In genomic region chr10:116760561-116760960, GRCm38 (mm10) we compare ENCODE assay signal across 15 mouse cellular contexts.
DNase-seq lines count a peak whose midpoint lies in the region; ATAC-seq lines count a peak whose summit lies in the region.
"Had no signal": no experiment of that assay in that cellular context is flagged by ENCODE, and none has a peak within 500 bp of the region (broad histone marks: within the 10 kb centered on the region; RNA-seq: fewer than 3 reads in every experiment).

No protein-coding gene starts in this region.

- no peak overlapping the region; the same call in 1 of the 2 replicates for H3K27ac ChIP-seq in midbrain, embryonic 14.5 days (replicated peaks; ENCODE audit: low read depth, low read length)
- H3K27ac ChIP-seq in midbrain, embryonic 10.5 days (replicated peaks): no peak overlapping the region
- H3K27ac ChIP-seq in embryonic facial prominence, embryonic 13.5 days: peak overlapping the region; percentile 60; the same call in 1 of the 2 replicates
- peak overlapping the region; percentile 39 for H3K27ac ChIP-seq in midbrain, embryonic 15.5 days
- H3K27ac ChIP-seq: forebrain, embryonic 12.5 days had no signal

- no peaks in the 10 kb centered on the region for H3K4me1 ChIP-seq in midbrain, embryonic 14.5 days (ENCODE audit: control insufficient read depth, insufficient read depth, low read length)
- peaks cover 5% of the 10 kb centered on the region for H3K4me1 ChIP-seq in midbrain, embryonic 10.5 days
- H3K4me1 ChIP-seq in embryonic facial prominence, embryonic 13.5 days: peaks cover 53% of the 10 kb centered on the region
- H3K4me1 ChIP-seq in midbrain, embryonic 15.5 days: peaks cover 11% of the 10 kb centered on the region
- H3K4me1 ChIP-seq: forebrain, embryonic 12.5 days had no signal

- peak; percentile 60 for DNase-seq in midbrain, embryonic 14.5 days
- DNase-seq in midbrain, embryonic 10.5 days (ENCODE audit: low spot score): no peak
- no peak for DNase-seq in kidney, postnatal 10 days
- no peak for DNase-seq in adrenal gland, postnatal 36 days
- DNase-seq: cerebellum, adult 18-20 months; heart, postnatal 14 days; kidney, postnatal 36 days; left cerebral cortex, postnatal 4 days; liver, postnatal 0 days had no signal

- WGBS in midbrain, embryonic 14.5 days: 72% methylated on average over 14 of the region's 14 CpGs
- 86% methylated on average over 14 of the region's 14 CpGs for WGBS in midbrain, embryonic 10.5 days
- WGBS in embryonic facial prominence, embryonic 13.5 days: 18% methylated on average over 14 of the region's 14 CpGs
- 62% methylated on average over 14 of the region's 14 CpGs for WGBS in midbrain, embryonic 15.5 days

- no peaks in the 10 kb centered on the region for H3K36me3 ChIP-seq in midbrain, embryonic 14.5 days (ENCODE audit: control insufficient read depth, insufficient read depth, low read length)
- H3K36me3 ChIP-seq in midbrain, embryonic 10.5 days: no peaks in the 10 kb centered on the region
- no peaks in the 10 kb centered on the region for H3K36me3 ChIP-seq in embryonic facial prominence, embryonic 13.5 days
- no peaks in the 10 kb centered on the region for H3K36me3 ChIP-seq in midbrain, embryonic 15.5 days (replicated peaks)
- H3K36me3 ChIP-seq: forebrain, embryonic 12.5 days had no signal

- H3K4me3 ChIP-seq in midbrain, embryonic 14.5 days (replicated peaks; ENCODE audit: low read depth, low read length): no peak overlapping the region
- no peak overlapping the region for H3K4me3 ChIP-seq in midbrain, embryonic 10.5 days
- no peak overlapping the region; the same call in 1 of the 2 replicates for H3K4me3 ChIP-seq in embryonic facial prominence, embryonic 13.5 days
- H3K4me3 ChIP-seq in midbrain, embryonic 15.5 days: no peak overlapping the region
- H3K4me3 ChIP-seq: forebrain, embryonic 12.5 days had no signal

- no peak for ATAC-seq in midbrain, embryonic 14.5 days (ENCODE audit: low FRiP score, low TSS enrichment)
- peak; percentile 49; the same call in 1 of the 2 replicates for ATAC-seq in embryonic facial prominence, embryonic 13.5 days (ENCODE audit: insufficient number of reproducible peaks, insufficient read depth, low FRiP score, low TSS enrichment, low read depth)
- peak; percentile 72; the same call in 1 of the 2 replicates for ATAC-seq in midbrain, embryonic 15.5 days (replicated peaks)
- ATAC-seq in erythroblast, adult 5-6 weeks (replicated peaks; ENCODE audit: low FRiP score, poor library complexity, severe bottlenecking): no peak
- ATAC-seq: CD4-positive, CD25-positive, alpha-beta regulatory T cell, adult 4 months; intestine, postnatal 0 days; liver, postnatal 0 days had no signal

- no peaks in the 10 kb centered on the region for H3K9me3 ChIP-seq in midbrain, embryonic 14.5 days (ENCODE audit: control insufficient read depth, low read length)
- no peaks in the 10 kb centered on the region for H3K9me3 ChIP-seq in midbrain, embryonic 10.5 days (replicated peaks)
- H3K9me3 ChIP-seq in embryonic facial prominence, embryonic 13.5 days: no peaks in the 10 kb centered on the region
- no peaks in the 10 kb centered on the region for H3K9me3 ChIP-seq in midbrain, embryonic 15.5 days

- no peaks in the 10 kb centered on the region for H3K27me3 ChIP-seq in midbrain, embryonic 14.5 days (ENCODE audit: control insufficient read depth, insufficient read depth, low read length)
- H3K27me3 ChIP-seq in midbrain, embryonic 10.5 days (ENCODE audit: low read depth, poor library complexity, severe bottlenecking): no peaks in the 10 kb centered on the region
- no peaks in the 10 kb centered on the region for H3K27me3 ChIP-seq in embryonic facial prominence, embryonic 13.5 days
- H3K27me3 ChIP-seq in midbrain, embryonic 15.5 days (replicated peaks): no peaks in the 10 kb centered on the region
- H3K27me3 ChIP-seq: forebrain, embryonic 12.5 days had no signal

- no peak overlapping the region for H3K9ac ChIP-seq in midbrain, embryonic 14.5 days (replicated peaks; ENCODE audit: low read length)
- H3K9ac ChIP-seq in embryonic facial prominence, embryonic 13.5 days: peak overlapping the region; percentile 4; the same call in 1 of the 2 replicates
- no peak overlapping the region for H3K9ac ChIP-seq in midbrain, embryonic 15.5 days
- H3K9ac ChIP-seq: forebrain, embryonic 12.5 days; liver, postnatal 0 days had no signal

- no peak overlapping the region for H3K4me2 ChIP-seq in midbrain, embryonic 14.5 days (ENCODE audit: low read length)
- peak overlapping the region; percentile 41 for H3K4me2 ChIP-seq in embryonic facial prominence, embryonic 13.5 days
- peak overlapping the region; percentile 23 for H3K4me2 ChIP-seq in midbrain, embryonic 15.5 days
- H3K4me2 ChIP-seq: forebrain, embryonic 12.5 days had no signal

Comparison
In these comparisons a context has a peak if more than half of its experiments do, and no peak if none do; other contexts are left out.
1. ATAC-seq: peak in embryonic facial prominence, embryonic 13.5 days (single experiment) and midbrain, embryonic 15.5 days (single experiment); none in midbrain, embryonic 14.5 days (single experiment) and erythroblast, adult 5-6 weeks (single experiment).
2. H3K27ac ChIP-seq: peak in embryonic facial prominence, embryonic 13.5 days (single experiment) and midbrain, embryonic 15.5 days (single experiment); none in midbrain, embryonic 14.5 days (single experiment) and midbrain, embryonic 10.5 days (single experiment).